Mouse (Mus musculus) adrenal gland, postnatal 4 days (tissue): ENCODE measurements around the gene Rps6kb2. TPM values are rescaled to one million over a fixed set of nuclear protein-coding genes. Genes with fewer than 3 reads are reported as not detected.
A peak's percentile ranks its signal among the peaks of the same experiment; 100 is the strongest.

ENCODE experiments used
- DNase-seq, 2 experiments: peaks; one replicate each; pipeline ENCODE4 v3.0.0; 2021 to 2022; ENCODE audit warnings: low spot score in 2 of 2, mixed read lengths in 2 of 2
- long read RNA-seq, 2 experiments: library from polyadenylated mRNA; stranded (forward); transcript quantifications; one replicate each; pipeline ENCODE4 v2.0.0; 2021
- total RNA-seq, 2 experiments: library from RNA; stranded (reverse); gene quantifications; 2 replicates each; pipeline ENCODE4 v1.2.3; 2021

Rps6kb2 gene
- 10 to 100 TPM; 46.6 to 50.0 TPM for total RNA-seq
- long read RNA-seq, experiment 1, full-length matches to known transcripts, result 13 of 32 reads
- long read RNA-seq, experiment 1, partial matches to known transcripts, result 2 of 32 reads
- long read RNA-seq, experiment 1, other reads (novel, unspliced or antisense), result 17 of 32 reads
- long read RNA-seq, experiment 2, full-length matches to known transcripts, result 17 of 45 reads
- long read RNA-seq, experiment 2, partial matches to known transcripts, result 4 of 45 reads
- long read RNA-seq, experiment 2, other reads (novel, unspliced or antisense), result 24 of 45 reads

GRCm38 (mm10) chr19:4162646-4163542, at the start of gene Rps6kb2:
Gene Rps6kb2 (minus strand): TSS chr19:4163354.
- DNase-seq, result peak; percentile 87 to 90

DNA sequence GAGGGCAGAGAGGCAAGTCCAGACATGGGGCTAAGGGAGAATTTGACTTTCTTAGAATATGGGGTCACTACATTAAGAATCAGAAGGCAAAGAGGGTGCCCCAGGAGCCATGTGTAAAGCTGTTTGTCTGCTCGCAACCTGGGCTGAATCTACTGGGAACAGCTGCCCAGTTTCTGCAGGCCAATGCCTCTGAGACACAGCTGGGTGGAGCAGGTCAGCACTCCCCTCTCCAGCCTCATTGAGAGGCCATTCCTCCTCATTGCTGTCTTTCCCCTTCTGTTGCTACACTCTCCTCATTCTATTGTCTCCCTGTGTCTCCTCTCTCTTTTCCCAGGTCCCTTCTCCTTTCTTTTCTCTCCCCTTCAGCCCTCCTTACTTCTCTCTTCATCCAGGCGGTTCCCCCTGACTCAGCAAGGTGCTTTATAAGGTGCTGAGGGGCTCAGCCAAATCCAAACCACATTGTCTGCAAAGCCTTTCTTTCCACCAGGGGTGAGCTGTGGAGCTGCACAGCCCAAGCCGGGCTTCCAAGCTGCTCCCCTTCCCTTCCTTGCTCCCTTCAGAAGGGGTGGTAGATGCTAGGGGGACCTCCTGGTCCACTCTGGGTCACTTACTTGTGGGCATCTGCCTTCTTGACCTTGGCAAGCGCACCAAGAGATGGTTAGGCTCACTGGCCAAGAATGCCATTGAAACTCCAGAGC, 48.9 kb upstream of the Rps6kb2 start:
- no peak for DNase-seq

DNA sequence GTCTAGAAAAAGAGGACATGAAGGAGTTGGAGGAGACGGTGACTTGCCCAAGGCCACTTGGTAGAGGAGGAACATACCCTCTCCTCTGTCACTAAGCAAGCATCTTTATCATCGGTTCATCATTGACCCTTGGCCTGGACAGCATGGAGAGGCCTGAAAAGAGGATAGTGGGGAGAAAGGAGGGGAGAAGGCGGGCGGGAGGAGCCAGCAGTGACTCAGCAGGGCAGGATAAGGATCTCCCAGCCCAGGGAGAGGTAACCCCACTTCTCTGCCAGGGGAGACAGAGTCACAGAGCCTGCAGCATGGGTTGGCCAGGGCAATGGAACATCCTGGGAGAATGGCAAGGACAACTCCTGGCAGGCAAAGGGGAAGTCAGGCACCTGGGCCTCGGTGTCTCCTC, 45.4 kb upstream of the Rps6kb2 start:
- no peak for DNase-seq

DNA sequence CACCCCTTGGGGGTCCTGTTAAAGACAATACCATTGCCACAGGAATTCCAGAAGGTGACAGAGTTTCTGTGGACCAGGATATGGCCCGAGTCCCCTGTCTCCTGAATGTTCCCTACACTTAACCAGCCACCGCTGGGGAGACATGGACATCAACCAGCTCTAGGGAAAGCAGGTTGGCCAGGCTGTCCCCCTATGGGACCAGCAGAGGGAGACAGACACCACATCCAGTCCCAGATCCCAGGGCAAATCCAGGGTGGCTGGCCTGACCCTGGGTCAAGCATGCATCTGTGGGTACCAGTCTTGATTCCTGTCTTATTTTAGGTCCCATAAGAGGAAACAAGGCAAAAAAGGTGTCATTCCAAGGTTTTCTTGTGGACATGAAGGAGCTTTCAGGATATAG, 43.8 kb upstream of the Rps6kb2 start:
- peak in 1 of 2 experiments; percentile 64 for DNase-seq

GRCm38 (mm10) chr19:4204889-4205288, 41.7 kb upstream of the Rps6kb2 start:
- DNase-seq, result no peak

GRCm38 (mm10) chr19:4203604-4204326, 40.6 kb upstream of the Rps6kb2 start:
- no peak for DNase-seq

GRCm38 (mm10) chr19:4203148-4203547, 40.0 kb upstream of the Rps6kb2 start:
- no peak for DNase-seq

DNA sequence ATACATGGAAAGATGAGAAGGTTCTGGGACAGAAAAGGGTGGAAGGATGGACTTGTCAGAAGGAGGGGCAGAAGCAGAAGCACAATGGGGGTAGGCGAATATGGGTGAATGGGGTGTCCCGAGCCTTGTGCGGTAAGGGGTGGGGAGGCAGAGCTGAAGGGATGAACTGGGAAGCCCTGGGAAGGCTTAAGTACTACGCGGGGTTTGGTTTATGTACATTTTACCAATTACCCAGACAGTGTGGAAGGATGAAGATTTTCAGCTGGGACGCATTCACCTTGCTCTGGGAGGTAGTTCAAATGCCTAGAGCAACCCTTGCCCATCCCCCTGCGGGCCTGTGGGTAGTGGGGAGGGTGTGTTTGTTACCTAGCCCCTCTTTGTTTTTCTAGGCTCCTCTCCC, 39.0 kb upstream of the Rps6kb2 start:
- DNase-seq, result no peak

DNA sequence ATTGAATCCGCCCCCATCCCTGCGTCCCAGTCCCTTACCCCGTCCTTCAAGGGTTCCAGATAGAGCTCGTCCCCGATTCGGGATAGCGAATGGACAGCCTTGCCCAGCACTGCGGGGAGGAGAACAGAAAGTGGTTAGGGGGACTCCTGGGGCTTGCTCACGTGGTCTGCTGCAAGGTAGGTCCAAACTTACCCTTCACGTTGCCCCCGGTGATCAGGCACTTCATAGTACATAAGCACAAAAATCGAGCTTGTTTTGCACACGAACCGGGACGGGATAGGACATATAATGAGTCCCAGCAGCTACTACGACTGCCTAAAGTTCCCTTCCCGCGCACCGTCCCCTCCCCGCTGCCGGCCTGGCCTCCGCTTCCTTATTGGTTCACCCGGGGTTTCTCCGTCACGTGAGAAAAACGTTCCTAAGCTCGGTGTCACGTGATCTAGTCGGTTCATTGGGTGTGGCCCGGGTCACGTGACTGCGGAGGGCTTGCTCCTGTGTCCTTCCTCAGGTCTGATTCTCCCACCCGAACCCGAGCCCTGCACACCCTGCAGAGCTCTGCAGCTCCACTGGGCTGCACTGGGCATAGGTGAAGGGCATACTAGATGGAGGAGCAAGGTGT, 38.2 kb upstream of the Rps6kb2 start, which contains the start of gene Rad9a:
Gene Rad9a (minus strand): TSS at position 372 of the 619 bp plus-strand sequence.
- peak; percentile 86 to 89 for DNase-seq

DNA sequence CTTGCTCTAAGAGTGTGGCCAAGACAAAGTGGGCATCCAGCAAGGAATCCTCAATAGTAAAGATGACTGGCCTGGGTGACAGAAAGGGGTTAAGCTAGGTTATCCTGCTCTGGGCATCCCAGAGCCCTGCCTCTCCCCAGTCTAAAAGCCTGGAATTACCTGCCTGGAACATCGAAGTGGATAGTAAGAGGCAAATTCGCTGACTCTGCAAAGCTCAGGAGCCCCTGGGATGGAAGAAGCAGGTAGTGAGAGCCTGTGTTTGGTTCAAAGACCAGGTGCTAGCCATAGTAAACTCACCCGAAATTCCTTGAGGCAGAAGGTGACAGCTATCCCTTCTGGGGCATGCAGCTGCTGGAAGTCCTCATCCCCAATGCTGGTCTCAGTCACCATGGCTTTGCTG, 34.0 kb upstream of the Rps6kb2 start:
- no peak for DNase-seq

DNA sequence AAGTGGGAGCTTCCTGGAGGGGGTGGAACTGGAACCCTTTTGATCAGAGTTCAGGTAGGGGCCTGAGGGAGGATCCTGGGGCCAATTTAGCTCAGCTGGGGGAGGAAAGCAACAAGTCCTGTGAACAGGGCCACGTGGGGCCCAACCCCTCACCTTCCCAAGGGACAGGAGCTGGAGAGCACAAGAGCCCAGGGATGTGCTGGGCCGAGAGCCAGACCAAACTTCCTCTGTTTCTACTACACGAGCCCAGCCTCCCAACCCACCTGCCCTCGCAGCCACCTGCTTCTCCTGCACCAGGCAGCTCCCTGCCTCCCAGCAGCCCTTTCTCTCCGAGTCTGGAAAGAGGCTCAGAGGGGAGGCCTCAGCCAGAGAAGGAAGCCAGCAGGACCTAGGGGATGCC, 33.4 kb upstream of the Rps6kb2 start:
- DNase-seq, result no peak

DNA sequence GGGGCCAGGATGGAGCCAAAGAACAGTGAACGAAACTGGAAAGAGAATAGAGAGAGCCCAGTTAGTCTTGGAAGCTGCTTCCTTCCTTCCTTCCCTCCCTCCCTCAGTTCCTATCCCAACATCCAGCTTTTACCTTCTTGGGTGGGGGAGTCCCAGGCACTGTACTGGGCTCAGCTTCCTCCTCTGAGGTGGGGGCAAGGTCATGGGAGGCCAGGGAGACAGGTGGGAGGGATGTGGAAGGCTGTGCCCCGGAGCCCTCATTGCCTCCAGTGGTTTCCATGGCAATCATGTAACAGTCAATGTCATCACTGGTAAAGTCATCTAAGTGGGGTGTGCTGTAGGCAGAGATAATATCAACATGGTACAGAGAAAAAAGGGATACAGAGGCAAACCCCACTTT, 32.9 kb upstream of the Rps6kb2 start:
- DNase-seq, result no peak

- no peak for DNase-seq
Observed at GRCm38 (mm10) chr19:4194776-4195650, 31.9 kb upstream of the Rps6kb2 start.

GRCm38 (mm10) chr19:4194021-4194724, 31.0 kb upstream of the Rps6kb2 start:
- DNase-seq, result no peak

- DNase-seq, result no peak
Observed at GRCm38 (mm10) chr19:4193129-4193528, 30.0 kb upstream of the Rps6kb2 start.

DNA sequence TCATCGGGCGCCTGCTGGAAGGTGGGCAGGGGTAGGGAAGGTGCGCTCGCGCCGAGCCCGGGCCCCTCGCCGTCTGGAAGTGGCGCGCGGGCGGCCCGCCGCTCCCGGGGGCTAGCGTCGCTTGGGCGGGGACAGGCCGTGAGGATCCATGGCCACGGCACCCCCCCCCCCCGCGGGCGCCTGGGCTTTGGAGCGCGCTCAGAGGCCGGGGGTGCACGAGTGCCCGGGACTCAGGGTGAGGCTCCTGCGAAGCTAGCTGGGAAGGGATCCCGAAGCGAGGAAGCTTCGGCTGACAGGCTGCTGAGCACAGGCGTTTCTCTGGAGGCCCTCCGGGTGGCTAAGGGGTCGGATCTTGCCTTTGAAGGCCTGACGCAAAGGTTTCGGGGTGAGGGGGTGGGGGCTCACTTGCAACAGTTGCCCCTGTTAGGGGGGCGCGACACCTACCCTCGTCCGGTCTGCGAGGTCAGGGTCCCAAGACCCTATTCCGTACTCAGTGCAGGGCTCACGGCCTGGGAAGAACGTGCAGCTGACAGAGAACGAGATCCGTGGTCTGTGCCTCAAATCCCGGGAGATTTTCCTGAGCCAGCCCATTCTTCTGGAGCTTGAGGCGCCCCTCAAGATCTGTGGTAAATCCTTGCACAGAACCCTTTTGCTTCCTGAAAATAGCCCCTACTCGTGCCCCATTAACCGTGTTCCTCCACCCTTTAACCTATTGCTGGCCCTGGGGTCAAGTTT, 29.3 kb upstream of the Rps6kb2 start:
- no peak for DNase-seq

GRCm38 (mm10) chr19:4191528-4192250, 28.5 kb upstream of the Rps6kb2 start, which contains the start of gene Ppp1ca:
Gene Ppp1ca (plus strand): TSS chr19:4192065.
- DNase-seq, result peak; percentile 95 to 96
